Mouse (Mus musculus): ENCODE results near the gene Hrh2. TPM values are rescaled to one million over a fixed set of nuclear protein-coding genes. Genes with fewer than 3 reads are reported as not detected.

The Hrh2 gene
- polyA plus RNA-seq, 1 experiment from 2014 or later, result 1.4 TPM

GRCm38 (mm10) chr13:54164462-54164861 lies 27.5 kb upstream of the Hrh2 start:
- Histone ChIP-seq H3K4me3 (no peak overlapping the region), H3K9ac (no peak overlapping the region), H3K36me3 (replicated peaks) (no peaks in the 10 kb centered on the region), H3K27me3 (replicated peaks) (no peaks in the 10 kb centered on the region), H3K4me1 (0 out of 2 replicates have a peak, but pooled peaks cover 3% of the 10 kb centered on the region), H3K27ac (no peak overlapping the region), H3K4me2 (no peak overlapping the region), H3K9me3 (no peaks in the 10 kb centered on the region)
- no peak for ATAC-seq (replicated peaks)
- 87% methylated on average over 10 of the region's 10 CpGs for WGBS

- Histone ChIP-seq H3K4me1 (no peaks in the 10 kb centered on the region), H3K27ac (no peak overlapping the region), H3K27me3 (replicated peaks) (no peaks in the 10 kb centered on the region), H3K4me3 (no peak overlapping the region), H3K4me2 (no peak overlapping the region), H3K9ac (no peak overlapping the region), H3K36me3 (replicated peaks) (no peaks in the 10 kb centered on the region), H3K9me3 (no peaks in the 10 kb centered on the region)
- WGBS, result 88% methylated on average over 6 of the region's 6 CpGs
- no peak for ATAC-seq (replicated peaks)
Measured at GRCm38 (mm10) chr13:54165066-54165465, 26.9 kb upstream of the Hrh2 start.

- Histone ChIP-seq H3K4me2 (no peak overlapping the region), H3K9ac (no peak overlapping the region), H3K4me3 (no peak overlapping the region), H3K27me3 (replicated peaks) (no peaks in the 10 kb centered on the region), H3K36me3 (replicated peaks) (no peaks in the 10 kb centered on the region), H3K9me3 (no peaks in the 10 kb centered on the region), H3K27ac (no peak overlapping the region), H3K4me1 (no peaks in the 10 kb centered on the region)
- ATAC-seq (replicated peaks), result no peak
- 82% methylated on average over 6 of the region's 6 CpGs for WGBS
Measured at GRCm38 (mm10) chr13:54165765-54166164, 26.2 kb upstream of the Hrh2 start.

DNA sequence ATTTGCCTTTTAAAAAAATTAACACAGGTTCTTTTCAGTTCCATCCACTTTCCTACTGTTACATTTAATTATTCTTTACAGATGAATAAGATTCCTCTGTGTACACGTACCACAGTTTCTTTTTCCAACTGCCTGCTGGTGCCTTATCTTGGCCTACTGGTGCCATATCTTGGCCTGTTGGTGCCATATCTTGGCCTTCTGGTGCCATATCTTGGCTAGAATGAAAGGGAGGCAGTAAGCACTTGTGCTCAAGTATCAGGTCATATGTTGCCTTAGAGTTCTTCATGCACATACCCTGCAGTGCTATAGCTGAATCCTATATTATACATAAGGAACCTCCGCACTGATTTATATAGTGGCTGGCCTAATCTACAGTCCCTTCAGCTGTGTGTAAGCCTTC lies 24.9 kb upstream of the Hrh2 start:
- ATAC-seq (replicated peaks), result no peak
- WGBS, result 96% methylated on average over 2 of the region's 2 CpGs
- no peak overlapping the region for H3K4me2 ChIP-seq

DNA sequence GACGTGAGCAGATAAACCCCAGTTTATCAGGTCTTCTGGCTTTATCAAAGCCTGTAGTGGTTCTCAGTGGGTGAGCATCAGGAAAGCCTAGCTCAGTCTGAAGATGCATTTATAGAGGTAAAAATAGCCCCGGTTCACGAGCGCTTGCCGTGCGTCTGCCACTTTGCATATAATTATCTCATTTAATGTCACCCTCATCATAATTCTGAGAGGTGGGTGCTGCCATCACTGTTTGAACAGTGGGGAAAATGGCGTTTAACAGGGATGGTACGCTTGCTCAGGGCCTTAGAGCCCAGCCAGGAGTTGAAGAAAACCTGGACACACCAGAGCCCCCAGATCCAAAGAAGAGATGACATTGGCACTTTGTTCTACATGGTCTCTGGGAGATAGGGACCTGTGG lies 23.3 kb upstream of the Hrh2 start:
- ATAC-seq (replicated peaks), result no peak
- Histone ChIP-seq H3K4me1 (no peaks in the 10 kb centered on the region), H3K36me3 (replicated peaks) (no peaks in the 10 kb centered on the region), H3K4me2 (no peak overlapping the region), H3K27me3 (replicated peaks) (no peaks in the 10 kb centered on the region), H3K9me3 (no peaks in the 10 kb centered on the region), H3K9ac (no peak overlapping the region), H3K27ac (no peak overlapping the region), H3K4me3 (no peak overlapping the region)
- WGBS, result 80% methylated on average over 8 of the region's 8 CpGs

More for the DNA sequence above, 24.9 kb upstream of the Hrh2 start:
- no peaks in the 10 kb centered on the region for H3K36me3 ChIP-seq (replicated peaks)
- no peak overlapping the region for H3K27ac ChIP-seq
- H3K4me3 ChIP-seq, result no peak overlapping the region
- H3K9me3 ChIP-seq, result no peaks in the 10 kb centered on the region
- H3K4me1 ChIP-seq, result no peaks in the 10 kb centered on the region
- H3K27me3 ChIP-seq (replicated peaks), result no peaks in the 10 kb centered on the region
- H3K9ac ChIP-seq, result no peak overlapping the region

DNA sequence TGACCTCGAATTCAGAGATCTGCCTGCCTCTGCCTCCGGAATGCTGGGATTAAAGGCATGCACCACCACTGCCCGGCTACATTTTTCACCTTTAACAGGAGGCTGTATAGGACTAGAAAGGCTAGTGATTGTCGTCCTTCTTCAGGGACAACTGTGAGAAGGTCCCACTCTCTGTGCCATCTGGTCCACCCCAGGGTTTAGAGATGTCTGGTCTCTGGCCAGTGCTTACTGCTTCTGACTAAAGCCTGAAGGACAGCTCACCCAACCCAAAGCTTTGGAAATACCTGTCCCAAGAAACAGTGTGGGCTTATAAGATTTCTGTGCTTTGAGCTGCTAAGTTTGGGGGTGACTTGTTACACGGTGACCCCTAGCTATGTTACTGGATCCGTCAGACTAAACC lies 21.6 kb upstream of the Hrh2 start:
- Histone ChIP-seq H3K4me1 (no peaks in the 10 kb centered on the region), H3K27ac (no peak overlapping the region), H3K9me3 (no peaks in the 10 kb centered on the region), H3K4me3 (no peak overlapping the region), H3K9ac (no peak overlapping the region), H3K27me3 (replicated peaks) (no peaks in the 10 kb centered on the region), H3K36me3 (replicated peaks) (no peaks in the 10 kb centered on the region), H3K4me2 (no peak overlapping the region)
- ATAC-seq (replicated peaks), result no peak
- WGBS, result 88% methylated on average over 6 of the region's 6 CpGs

DNA sequence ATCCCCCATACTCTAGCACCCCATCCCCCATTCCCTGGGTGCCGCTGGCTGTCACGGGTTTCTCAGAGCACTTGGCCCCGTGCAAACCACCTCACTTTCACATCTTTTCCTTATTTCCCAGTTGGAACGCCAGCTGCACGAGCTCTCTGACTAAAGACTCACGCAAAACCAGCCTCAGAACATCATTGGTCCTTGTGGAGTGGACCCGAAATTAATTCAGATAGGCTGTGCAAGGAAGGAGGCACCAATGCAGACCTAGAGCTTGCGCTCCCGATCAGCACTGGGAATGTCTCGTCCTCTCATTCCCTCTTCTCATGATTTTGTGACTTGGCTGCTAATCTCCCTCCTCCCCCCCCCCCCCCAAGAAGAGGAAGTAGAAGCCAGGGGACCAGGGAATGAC lies 20.6 kb upstream of the Hrh2 start:
- Histone ChIP-seq H3K9me3 (no peaks in the 10 kb centered on the region), H3K36me3 (replicated peaks) (no peaks in the 10 kb centered on the region), H3K4me2 (no peak overlapping the region), H3K9ac (no peak overlapping the region), H3K4me1 (no peaks in the 10 kb centered on the region), H3K27me3 (replicated peaks) (no peaks in the 10 kb centered on the region), H3K4me3 (no peak overlapping the region), H3K27ac (no peak overlapping the region)
- 84% methylated on average over 10 of the region's 10 CpGs for WGBS
- ATAC-seq (replicated peaks), result no peak

DNA sequence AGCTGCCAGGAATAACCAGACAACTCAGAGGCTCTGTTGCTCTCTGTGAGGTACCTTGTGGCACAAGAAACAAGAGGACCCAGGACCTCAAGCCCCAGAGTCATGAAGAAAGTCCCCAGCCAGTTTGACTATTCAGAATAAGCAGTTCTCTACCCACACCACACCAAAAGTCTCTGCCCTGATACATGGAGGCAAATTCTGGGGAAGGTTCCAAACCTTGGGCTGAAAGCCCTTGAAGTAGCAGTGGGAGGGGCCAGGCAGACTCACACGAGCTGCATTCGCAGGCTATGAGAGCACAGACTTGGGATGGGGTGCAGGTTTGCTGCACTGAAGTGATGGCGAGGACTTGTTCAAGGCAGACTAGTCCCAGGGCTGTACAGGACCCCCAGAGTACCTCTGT lies 20.2 kb upstream of the Hrh2 start:
- ATAC-seq (replicated peaks), result no peak
- Histone ChIP-seq H3K4me2 (no peak overlapping the region), H3K9me3 (no peaks in the 10 kb centered on the region), H3K4me3 (no peak overlapping the region), H3K27me3 (replicated peaks) (no peaks in the 10 kb centered on the region), H3K36me3 (replicated peaks) (no peaks in the 10 kb centered on the region), H3K27ac (no peak overlapping the region), H3K9ac (no peak overlapping the region), H3K4me1 (no peaks in the 10 kb centered on the region)
- 56% methylated on average over 3 of the region's 3 CpGs for WGBS

DNA sequence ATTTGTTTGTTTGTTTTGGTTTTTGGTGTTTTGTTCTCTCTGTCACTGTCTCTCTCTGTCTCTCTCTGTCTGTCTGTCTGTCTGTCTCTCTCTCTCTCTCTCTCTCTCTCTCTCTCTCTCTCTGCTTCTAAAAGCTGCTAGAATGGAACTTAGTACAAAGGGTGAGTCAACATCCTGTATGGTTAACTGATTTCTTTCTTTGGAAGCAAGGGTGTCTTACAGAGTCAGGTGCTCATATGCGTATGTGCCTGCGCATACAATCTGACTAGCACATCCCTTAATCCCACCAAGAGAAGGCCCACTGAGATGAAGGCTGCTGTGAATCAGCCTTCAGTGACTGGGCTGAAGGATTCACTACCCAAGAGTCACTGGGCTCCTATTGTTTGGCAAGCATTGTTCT lies 18.0 kb upstream of the Hrh2 start:
- ATAC-seq (replicated peaks), result no peak
- no peaks in the 10 kb centered on the region for H3K9me3 ChIP-seq
- 85% methylated on average over 2 of the region's 2 CpGs for WGBS

GRCm38 (mm10) chr13:54174703-54175102 lies 17.2 kb upstream of the Hrh2 start:
- no peaks in the 10 kb centered on the region for H3K36me3 ChIP-seq (replicated peaks)
- no peak for ATAC-seq (replicated peaks)
- WGBS, result 96% methylated on average over 4 of the region's 4 CpGs

More for the DNA sequence above, 18.0 kb upstream of the Hrh2 start:
- H3K9ac ChIP-seq, result no peak overlapping the region
- no peaks in the 10 kb centered on the region for H3K36me3 ChIP-seq (replicated peaks)
- H3K4me2 ChIP-seq, result no peak overlapping the region
- H3K27ac ChIP-seq, result no peak overlapping the region
- H3K4me1 ChIP-seq, result no peaks in the 10 kb centered on the region
- no peak overlapping the region for H3K4me3 ChIP-seq
- no peaks in the 10 kb centered on the region for H3K27me3 ChIP-seq (replicated peaks)

DNA sequence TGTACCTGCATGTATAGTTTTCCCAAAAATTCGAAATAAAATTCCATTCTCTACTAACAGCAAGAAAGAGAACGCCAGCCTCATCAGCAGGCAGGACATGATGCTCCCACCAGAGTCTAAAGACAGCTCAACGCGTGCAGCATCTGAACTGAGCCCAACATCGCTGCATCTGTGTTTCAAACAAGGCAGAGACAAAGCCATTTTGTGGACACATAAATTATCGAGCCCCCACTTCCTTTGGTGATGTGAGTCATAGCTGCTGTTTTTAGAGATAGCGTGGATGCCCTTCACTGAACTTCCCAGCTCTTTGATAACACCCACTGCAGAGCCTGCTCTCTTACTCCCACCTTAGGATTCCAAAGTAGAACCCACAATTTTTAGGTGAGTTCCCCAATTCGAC lies 16.5 kb upstream of the Hrh2 start:
- Histone ChIP-seq H3K9me3 (no peaks in the 10 kb centered on the region), H3K4me1 (no peaks in the 10 kb centered on the region), H3K27me3 (replicated peaks) (no peaks in the 10 kb centered on the region), H3K4me3 (no peak overlapping the region), H3K36me3 (replicated peaks) (no peaks in the 10 kb centered on the region), H3K4me2 (no peak overlapping the region), H3K27ac (no peak overlapping the region), H3K9ac (no peak overlapping the region)
- ATAC-seq (replicated peaks), result no peak
- 91% methylated on average over 8 of the region's 8 CpGs for WGBS

More at GRCm38 (mm10) chr13:54174703-54175102, 17.2 kb upstream of the Hrh2 start:
- Histone ChIP-seq H3K27me3 (replicated peaks) (no peaks in the 10 kb centered on the region), H3K4me2 (no peak overlapping the region), H3K4me3 (no peak overlapping the region), H3K4me1 (no peaks in the 10 kb centered on the region), H3K9ac (no peak overlapping the region), H3K9me3 (no peaks in the 10 kb centered on the region), H3K27ac (no peak overlapping the region)

- Histone ChIP-seq H3K27ac (no peak overlapping the region), H3K4me1 (no peaks in the 10 kb centered on the region), H3K9ac (no peak overlapping the region), H3K4me2 (no peak overlapping the region), H3K9me3 (no peaks in the 10 kb centered on the region), H3K4me3 (no peak overlapping the region), H3K27me3 (replicated peaks) (no peaks in the 10 kb centered on the region), H3K36me3 (replicated peaks) (no peaks in the 10 kb centered on the region)
- 85% methylated on average over 4 of the region's 4 CpGs for WGBS
- no peak for ATAC-seq (replicated peaks)
Measured at GRCm38 (mm10) chr13:54176406-54177020, 15.4 kb upstream of the Hrh2 start.

GRCm38 (mm10) chr13:54177346-54177745 lies 14.6 kb upstream of the Hrh2 start:
- H3K9ac ChIP-seq, result no peak overlapping the region
- no peak for ATAC-seq (replicated peaks)
- H3K4me1 ChIP-seq, result no peaks in the 10 kb centered on the region
- no peaks in the 10 kb centered on the region for H3K27me3 ChIP-seq (replicated peaks)
- no peaks in the 10 kb centered on the region for H3K9me3 ChIP-seq
- no peak overlapping the region for H3K4me3 ChIP-seq
- WGBS, result 84% methylated on average over 2 of the region's 2 CpGs
- H3K27ac ChIP-seq, result no peak overlapping the region
- H3K4me2 ChIP-seq, result no peak overlapping the region
- H3K36me3 ChIP-seq (replicated peaks), result no peaks in the 10 kb centered on the region
